Mouse (Mus musculus) E14TG2a.4 (cell line): ENCODE results near the gene Fam32a.

Experiments used
- CTCF ChIP-seq: conservative IDR thresholded peaks from 2 replicates; pipeline ENCODE4 v1.5.1; 2014; ENCODE audit warnings: low read length
- POU5F1 ChIP-seq: IDR thresholded peaks from 2 replicates; pipeline ENCODE4 v1.6.1; 2014; ENCODE audit warnings: low read length, borderline replicate concordance

DNA sequence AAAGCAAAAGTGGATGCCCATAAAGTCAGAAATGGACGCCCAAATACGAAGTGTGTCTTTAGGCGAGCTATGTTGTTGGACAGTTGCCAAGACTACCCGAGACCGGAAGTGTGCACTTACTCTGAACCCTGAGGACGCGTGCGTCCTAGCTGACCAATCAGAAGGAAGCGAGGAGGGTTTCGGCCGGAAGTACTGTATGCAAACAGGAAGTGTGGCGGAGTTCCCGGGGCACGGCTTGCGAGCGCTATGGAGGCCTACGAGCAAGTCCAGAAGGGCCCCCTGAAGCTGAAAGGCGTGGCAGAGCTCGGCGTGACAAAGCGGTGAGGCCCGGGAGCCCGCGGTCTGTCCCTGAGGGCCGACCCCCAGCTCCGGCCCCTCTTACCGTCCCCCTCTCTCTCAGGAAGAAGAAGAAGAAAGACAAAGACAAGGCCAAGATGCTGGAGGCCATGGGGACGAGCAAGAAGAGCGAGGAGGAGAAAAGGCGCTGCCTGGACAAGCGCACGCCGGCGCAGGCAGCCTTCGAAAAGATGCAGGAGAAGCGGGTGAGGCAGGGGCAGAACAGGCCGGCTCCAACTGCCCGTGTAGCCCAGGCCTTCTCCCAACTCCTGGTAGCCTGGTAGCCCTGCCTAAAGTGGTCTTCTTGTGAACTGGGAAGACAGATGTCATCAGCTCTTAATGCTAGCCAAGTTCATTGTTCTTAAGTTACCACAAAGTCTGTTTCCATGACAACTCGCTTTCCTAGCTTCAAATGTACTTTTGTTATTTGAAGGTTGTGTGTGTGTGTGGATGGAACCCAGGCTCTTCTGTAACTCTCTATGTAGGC, at the start of gene Fam32a:
- TF ChIP-seq CTCF: no peak
- TF ChIP-seq POU5F1: no peak
